Mouse (Mus musculus): ENCODE results near the gene Ccnt1.
A peak's percentile ranks its signal among the peaks of the same experiment; 100 is the strongest.

Gene Ccnt1

DNA sequence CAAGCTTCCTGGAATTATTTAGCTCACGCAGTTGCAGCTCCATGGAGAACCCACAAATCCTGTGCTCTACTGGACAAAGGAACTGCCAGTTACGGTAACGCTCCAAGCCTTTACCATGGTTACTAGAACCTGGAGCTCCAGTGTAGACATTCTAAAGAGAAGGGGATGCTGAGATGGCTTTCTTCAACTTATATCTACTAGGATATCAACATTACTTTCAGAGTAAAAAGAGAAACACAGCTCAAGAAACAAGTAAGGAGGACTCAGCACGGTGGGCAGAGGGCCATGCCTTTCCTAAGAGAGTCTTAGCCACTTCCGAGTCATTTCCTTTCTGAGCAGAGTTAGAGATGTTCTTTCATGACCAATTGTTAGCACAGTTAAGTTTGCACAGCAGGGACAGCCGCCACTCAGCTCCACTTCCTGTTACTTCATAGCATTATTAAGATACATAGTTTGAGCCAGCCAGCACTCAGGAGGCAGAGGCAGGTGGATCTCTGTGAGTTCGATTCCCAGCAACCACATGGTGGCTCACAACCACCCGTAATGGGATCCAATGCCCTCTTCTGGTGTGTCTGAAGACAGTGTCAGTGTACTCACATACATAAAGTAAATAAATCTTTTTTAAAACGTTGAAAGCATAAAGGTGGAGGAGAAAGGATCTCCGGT lies at the start of gene Ccnt1, which contains the start of gene 4930415O20Rik:
Ccnt1 (minus strand) TSS at position 51 of the 666 bp plus-strand sequence.
4930415O20Rik (plus strand) TSS at position 132 of the 666 bp plus-strand sequence.
- no peak for DNase-seq (ENCODE audit: low spot score in 2 of 2)

DNA sequence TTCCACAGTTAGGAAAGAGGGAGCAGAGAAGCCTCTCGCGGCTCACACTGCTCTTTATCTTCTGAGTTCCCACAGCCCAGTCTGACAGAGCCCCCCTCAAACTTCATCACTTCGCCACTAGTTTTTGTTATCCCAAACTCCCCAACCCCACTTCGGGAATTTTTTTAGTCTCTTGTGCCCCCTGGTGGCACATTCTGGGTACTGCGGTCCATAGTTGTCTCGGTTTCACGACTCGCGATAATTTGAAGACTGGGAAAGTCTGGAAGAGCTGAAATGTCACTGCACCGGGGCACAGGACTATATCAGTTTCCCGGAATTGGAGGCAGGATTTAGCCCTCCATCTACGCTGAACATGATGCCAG lies 46.4 kb upstream of the Ccnt1 start:
- DNase-seq (ENCODE audit: low spot score in 2 of 2) = no peak

DNA sequence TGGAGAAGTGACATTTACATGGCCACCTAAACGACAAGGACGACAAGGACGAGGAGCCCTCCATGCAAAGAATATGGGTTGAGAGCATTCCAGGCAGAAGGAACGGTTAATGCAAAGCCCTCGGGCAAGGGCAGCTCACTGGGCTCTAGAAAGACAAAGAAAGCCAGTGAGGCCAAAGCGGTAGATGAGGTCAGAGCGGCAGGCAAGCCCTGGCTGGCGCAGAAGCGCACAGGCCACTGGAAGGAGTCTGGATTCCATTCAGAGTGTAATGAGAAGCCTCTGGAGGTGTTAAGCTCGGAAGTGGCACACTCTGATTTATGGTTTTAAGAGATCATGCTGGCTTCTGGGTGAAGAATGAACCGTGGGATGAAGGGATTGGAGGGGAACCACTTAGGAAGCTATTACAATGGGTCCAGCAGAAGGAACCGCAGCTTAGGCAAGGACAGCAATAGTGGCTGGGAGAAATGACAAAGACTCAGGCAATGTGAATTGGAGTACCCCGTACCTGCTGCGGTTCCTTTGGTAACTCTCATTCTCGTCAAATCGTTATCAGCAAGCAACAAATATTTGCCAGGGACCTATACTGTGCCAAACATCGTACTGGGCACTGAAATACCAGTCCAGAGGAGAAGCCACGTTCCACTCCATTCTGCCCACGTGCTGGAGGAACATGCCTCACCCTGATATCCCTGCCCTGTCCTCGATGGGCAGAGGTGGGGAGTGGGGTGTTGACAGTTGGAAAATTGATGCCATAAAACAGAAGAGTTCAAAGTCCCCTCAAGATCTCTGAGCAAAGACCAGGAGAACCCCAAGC lies 45.8 kb upstream of the Ccnt1 start:
- no peak for DNase-seq (ENCODE audit: low spot score in 2 of 2)

DNA sequence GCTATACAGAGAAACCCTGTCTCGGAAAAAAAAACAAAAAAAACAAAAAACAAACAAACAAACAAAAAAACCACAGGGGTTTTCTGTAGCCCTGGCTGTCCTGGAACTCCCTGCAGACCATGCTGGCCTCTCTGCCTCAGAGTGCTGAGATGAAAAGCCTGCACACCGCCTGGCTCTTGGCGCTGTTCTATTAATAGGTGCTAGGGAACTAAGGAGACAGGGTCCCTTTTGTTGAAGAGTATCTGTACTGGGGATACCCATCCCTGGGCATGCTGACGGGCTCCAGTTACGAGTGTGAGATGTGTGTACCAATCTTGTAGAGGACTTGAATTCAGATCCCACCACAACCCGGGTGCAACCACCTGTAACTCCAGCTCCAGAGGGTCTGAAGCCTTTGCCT lies 45.0 kb upstream of the Ccnt1 start:
- no peak for DNase-seq (ENCODE audit: low spot score in 2 of 2)

DNA sequence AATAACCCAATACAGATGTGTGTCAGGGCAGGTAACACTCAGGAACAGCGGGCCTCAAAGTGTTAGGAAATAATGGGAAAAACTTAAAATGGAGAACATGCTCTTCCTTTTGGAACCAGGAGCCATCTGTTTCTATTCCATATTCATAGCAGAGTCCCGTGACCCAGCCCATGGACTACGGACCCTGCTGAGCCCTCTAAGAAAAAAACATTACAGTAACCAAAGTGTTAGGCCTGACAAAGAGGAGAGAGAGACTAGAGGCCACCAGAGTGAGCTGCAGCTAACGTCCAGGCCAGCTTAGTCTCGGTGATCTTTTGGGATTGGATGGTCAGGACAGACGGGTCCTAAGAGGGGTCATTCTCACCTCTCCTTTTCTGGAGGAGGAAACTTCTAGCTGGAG lies 44.2 kb upstream of the Ccnt1 start:
- DNase-seq (ENCODE audit: low spot score in 2 of 2) = no peak

DNA sequence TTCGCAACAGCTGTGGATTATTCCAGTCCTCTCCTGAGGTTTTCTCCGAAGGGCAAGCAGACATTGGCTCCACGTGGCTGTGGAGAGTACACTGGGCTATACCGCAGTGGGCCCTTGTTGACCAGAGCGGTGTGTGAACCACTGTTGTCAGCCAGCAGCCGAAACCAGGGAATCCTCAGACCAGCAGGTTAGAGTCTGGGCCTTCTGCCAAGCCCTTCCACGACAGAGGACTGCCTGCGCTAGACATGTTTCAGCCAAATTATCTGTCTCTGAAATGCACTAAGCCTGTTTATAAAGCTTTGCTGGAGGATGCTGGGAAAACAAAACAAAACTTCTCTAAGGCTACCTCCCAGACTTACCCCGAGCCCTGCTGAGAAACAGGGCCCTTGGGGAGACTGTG lies 43.8 kb upstream of the Ccnt1 start:
- DNase-seq (ENCODE audit: low spot score in 2 of 2) = no peak

DNA sequence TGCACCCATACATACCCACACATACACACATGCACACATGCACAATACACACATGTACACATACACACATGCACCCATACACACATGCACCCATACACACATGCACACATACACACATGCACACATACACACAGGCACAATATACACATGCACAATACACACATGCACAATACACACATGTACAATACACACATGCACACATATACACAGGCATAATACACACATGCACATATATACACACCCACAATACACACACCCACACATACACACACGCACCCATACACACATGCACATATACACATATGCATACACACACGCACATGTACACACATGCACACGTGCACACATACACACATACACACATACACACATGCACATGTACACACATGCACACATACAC lies 41.5 kb upstream of the Ccnt1 start:
- no peak for DNase-seq (ENCODE audit: low spot score in 2 of 2)

DNA sequence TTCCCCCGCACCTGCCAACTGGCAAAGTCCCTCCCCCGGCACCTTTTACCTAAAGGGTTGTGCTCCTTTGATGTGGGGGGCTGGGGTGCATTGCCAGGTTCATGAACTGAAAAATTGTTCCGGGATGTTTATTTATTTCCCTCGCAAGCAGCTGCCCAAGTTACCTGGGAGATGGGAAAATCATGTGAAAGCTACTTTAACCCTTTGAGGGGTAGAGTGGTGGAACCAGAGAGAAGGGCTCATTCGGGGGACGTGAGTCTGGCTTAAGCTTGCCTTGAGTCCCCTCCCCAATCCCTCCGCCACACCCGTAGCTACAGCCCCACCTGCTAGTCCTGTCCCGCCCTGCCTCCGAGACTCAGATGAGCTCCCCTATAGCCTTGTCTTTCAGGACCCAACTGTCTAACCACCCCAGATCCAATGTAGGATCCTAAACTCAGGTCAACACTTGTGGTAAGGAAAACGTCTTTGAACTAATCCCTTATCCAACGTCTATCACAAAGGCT lies 39.5 kb upstream of the Ccnt1 start:
- no peak for DNase-seq (ENCODE audit: low spot score in 2 of 2)

DNA sequence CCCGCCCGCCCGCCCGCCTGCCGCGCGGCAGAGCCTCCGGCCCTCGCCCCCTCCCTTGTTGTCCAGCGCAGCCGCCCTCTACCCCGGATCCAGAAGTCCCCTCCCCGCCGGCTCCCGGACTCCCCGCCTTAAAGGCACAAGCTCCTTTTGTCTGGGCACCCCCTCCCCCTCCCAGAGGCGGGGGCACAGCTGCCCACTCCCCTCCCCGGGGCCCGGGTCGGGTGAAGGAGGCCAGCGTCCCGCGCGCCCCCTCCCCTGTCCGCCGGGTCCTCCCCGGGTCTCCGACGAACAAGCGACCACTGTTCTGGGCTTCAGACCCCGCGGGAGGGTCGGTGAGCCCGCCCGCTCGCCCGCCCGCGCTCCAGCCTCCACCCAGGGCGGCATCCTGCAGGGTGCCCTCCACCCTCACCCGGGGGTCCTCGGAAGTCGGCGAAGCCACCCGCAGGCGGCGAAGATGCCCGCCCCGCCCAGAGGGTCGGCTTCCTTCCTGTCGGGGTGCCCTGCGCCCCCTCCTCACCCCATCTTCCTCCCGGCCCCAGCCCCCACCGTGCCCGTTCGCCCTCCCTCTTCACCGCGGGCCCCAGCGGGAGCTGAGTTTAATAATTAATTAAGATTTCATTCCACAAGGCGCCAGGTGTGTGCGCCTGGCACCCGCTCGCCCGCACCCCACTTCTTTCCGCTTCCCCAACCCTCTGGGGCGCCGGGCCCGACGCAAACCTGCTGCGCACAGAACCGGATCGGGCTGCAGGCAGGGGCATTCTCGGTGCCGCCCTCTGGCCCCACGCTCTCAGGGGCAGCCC lies 38.8 kb upstream of the Ccnt1 start, which contains the start of gene Adcy6:
Adcy6 (minus strand) TSS at position 746 of the 800 bp plus-strand sequence.
- peak; percentile 68 to 69 for DNase-seq (ENCODE audit: low spot score in 2 of 2)

DNA sequence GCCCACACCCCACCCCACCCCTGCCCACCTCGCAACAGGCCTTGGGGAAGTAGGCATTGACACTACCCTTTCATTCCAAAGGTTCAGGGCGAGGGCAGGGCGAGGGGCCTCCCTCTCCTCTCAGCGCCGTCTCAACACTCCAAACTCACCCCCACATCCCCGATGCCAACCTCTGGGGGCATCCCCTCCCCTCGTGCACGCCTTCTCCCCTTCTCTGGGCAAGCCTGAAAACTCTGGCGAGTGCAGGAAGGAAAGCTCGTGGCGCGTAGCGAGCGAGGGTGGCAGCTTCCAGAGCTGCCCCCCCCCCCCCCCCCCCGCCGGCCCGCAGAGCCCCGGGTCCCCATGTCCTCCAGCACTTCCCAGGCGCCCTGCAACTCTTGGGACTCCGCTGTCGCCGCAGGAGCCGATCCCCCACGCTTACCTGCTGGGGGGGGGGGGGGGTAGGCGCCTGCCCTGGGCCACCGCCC lies 38.1 kb upstream of the Ccnt1 start:
- DNase-seq (ENCODE audit: low spot score in 2 of 2) = no peak

DNA sequence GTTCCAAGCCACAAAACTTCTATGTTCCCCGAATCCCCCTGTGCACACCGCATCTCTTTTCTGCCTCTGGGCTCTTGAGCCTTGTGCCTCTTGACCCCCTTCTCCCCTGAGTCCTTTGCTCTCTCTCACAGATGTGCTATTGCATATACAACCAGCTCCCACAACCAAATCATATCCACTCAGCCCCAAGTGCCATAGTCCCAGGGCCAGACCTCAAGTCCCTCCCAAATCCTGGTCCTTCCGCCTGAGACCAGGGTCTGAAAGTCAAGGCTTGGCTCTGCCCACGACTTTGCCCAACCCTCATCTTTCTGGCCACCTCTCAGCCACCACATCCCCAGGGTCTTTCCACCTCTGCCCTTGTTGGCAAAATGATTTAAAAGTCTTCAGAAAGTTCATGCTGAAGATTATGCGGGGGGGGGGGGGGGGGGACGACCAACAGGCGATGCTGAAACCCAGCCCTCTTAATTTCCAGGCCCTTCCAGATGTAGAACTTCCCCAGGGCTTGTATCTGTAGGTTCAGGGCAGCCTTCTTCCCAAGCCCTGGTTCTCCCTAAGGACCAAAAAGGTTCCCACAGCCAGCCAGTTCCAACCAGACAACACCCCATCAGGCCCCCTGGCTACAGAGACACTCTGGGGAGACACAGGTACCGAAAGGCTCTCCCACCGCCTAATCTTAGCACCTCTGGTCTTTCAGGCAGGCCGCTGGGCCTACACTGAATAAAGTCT lies 37.5 kb upstream of the Ccnt1 start:
- no peak for DNase-seq (ENCODE audit: low spot score in 2 of 2)

DNA sequence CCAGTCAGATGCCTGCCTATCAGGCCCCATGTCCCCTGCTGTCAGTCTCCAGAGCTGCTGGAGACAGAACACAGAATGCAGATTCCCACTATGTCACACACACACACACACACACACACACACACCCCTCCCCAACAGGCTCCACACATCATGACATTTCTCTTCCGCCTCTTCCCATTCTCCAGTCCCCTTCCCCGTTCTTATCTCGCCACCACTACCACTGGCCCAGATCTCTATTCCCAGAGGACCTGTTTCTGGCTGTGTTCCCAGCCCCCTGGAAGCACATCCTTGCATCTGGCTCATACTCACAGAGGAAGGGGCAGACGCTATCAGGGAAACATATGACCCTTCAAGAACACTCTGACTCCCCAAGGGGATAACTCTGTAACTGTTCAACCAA lies 36.8 kb upstream of the Ccnt1 start:
- DNase-seq (ENCODE audit: low spot score in 2 of 2) = no peak

DNA sequence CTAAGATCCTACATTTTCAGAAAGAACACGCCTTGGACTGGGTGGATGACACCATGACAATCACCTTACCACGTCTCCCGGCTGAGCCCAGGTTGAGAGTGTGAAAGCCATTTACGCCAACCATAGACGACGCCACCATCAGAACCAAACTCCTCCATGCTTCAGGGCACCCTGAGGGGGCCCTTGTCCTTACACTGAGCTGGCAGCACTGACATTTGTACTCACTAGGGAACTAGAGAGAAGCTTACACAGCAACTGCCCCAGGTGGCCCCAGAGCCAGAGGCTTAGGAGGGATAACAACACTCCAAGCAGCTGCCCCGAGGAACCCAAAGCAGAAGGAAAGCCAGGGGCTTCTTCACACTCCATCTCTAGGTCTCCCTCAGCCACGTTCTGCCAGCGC lies 36.0 kb upstream of the Ccnt1 start:
- no peak for DNase-seq (ENCODE audit: low spot score in 2 of 2)

DNA sequence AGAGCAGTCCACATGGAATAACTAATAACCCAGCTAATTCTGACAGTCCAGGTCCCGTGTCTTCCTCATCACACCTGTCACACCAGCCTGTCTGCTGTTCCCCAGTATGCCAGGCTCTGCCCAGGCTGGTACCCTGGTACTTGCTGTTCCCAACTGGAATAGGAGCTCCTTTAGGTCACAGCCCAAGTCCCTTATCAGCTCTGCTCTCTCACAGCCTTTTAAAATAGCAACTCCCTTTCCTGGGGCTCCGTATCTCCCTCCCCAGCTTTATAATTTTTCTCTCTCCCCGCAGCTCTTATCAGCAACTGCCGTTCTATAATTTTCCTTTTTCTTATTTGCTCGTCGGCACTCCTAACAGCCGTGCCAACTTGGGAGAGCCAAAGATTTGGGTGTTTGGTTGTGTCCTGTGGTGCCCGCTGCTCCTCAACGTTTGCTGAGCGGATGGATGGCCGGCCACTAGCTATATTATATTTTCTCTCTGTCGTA lies 35.4 kb upstream of the Ccnt1 start:
- no peak for DNase-seq (ENCODE audit: low spot score in 2 of 2)

DNA sequence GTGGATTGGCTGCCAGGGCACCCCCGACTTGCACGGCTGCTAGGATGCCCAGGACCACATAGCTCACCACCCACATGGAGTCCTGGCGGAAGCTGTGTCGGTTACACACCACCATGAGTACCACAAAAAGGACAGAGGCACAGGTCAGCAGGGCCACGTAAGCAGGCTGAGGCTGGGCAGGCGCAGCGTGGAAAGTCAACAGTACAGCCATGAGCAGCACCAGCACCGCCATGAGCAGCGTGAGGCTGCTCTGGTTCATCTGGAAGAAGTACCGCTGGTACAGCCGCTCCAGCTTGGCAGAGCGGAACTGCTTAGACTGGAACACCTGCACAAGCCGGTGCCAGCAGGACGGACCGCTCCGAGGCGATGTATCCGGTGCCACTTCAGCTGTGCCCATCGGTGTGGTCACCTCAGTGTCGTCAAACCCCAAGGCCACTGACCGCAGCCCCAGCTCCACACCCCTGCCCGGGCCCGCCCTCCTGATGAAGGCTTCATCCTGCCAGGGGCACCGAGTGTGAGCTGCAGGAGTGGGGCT lies 33.4 kb upstream of the Ccnt1 start:
- DNase-seq (ENCODE audit: low spot score in 2 of 2) = no peak

DNA sequence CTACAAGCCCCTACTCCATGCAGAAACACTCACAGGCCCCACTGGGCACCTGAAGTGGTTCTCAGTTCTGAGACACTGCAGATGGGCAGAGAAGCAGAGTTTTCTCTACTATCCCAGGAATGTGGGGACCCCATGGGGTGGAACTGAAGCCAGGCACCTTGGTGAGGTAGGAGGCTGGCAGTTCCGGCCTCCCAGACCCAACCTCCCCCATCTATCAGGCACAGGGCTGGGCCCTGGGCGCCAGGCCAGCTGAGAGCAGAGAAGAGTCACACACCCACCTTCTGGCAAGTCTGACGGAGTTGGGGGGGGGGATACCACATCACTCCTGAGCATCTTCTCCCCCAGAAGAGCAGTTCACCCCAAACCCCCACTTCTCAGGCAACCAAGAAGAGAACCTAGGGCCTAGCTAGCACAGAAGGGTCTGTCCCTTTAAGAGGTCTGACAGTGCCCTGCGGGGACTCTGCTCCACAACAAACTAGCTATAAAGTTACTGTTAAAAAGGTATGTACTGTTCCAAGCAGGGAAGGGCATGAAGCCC lies 32.3 kb upstream of the Ccnt1 start:
- no peak for DNase-seq (ENCODE audit: low spot score in 2 of 2)

DNA sequence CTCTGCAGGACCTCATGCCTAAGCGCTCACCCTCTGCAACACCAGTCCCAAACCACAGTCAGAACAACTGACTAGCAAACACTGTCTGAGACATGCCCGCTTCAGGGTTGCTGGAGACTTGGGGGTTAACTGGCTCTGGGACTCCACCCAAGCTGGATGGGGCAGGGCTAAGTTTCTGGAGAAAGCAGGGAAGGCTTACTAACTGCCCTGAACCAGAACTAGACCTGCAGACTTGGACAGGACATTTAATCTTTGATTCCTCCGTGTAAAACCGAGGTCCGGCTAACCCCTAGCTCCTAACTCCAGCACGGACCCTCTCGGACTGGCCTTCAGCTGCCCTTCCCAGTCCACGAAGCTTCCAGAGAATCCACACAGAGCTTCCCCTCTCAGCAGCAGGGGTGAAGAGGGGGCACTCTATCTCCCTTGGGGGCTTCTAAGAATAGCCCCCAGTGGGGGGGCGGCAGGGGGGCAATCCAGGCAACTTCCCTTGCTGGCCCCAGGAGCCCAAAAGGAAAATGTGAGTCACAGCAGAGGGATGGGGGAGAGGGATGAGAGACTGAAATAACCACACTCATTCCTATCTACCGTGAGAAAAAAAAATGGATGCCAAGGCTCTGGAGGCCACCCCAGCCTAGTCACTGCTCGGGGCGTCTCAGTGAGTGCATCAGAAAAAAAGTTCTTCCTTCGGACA lies 31.6 kb upstream of the Ccnt1 start:
- DNase-seq (ENCODE audit: low spot score in 2 of 2) = no peak

DNA sequence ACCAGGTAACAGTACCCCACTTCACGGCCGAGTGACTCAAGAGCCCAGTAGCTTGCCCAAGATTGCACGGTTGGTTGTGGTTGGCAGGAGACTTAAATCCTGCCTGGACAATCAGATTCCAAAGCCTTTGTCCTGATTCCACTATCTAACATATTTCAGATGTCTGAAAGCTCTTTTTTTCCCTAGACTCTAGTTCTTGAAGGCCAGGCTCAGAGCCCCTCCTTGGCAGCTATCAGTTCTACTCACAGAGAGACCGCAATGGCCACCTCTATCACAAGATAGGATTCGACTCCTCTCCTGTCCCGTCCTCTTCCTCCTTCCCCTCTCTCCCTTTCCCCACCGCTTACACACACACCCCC lies 31.1 kb upstream of the Ccnt1 start:
- DNase-seq (ENCODE audit: low spot score in 2 of 2) = no peak

DNA sequence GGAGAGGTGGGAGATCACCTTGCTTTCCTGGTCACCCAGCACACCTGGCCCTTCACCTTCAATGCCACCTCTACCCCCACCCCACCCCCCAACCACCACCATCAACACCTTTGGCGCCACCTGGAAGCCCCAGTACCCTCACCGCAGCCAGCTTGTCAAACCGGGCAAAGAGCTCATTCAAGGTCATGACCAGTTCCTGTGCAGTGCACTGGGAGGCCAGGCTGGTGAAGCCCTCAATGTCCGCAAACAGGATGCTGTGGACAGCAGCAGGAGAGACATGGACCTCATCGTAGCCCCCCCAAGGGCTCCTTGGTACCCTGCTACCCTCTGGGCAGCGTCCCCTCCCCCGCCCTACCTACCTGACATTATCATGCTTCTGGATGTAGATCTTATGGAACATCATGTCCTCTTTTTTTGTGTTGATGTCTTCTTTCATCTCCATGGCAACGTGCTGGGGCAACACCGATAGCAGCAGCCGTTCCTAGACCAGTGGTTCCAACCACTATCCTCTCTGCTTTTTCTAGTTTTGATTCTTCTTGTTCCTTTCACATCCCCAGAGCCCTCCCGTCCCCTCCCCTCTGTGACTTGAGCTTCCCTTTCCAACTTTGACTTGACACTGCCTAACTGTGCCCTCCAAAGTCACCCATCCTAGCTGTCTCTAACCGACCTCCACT lies 29.4 kb upstream of the Ccnt1 start:
- DNase-seq (ENCODE audit: low spot score in 2 of 2) = no peak

DNA sequence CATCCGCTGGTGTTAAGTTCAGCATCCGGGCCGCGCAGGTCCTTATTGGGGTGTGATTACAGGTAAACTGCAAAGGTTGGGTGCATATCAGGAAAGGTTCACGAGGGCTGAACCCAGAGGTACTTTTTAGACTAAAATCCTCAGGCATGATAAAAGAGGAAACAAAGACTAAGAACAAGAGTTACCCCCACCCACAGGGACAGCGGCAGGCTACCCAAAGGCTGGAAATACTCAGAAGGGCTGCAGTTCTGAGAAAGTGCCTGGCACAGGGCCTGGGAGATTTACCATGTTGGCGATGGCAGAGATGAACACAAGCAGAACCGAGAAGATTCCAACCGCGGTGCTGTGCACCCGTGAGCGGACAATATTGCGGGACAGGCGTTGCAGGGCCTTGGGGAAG lies 25.9 kb upstream of the Ccnt1 start:
- DNase-seq (ENCODE audit: low spot score in 2 of 2) = no peak
